Mouse (Mus musculus): ENCODE results near the gene Mov10. TPM values are rescaled to one million over a fixed set of nuclear protein-coding genes. Genes with fewer than 3 reads are reported as not detected.
"Not testable (repeated sequence)": the region's sequence is repeated elsewhere in the genome, so short reads cannot be mapped to it uniquely, and the experiment has no call there.

Mov10 gene
- polyA plus RNA-seq, 1 experiment from 2014 or later = 71.0 TPM

GRCm38 (mm10) chr3:104769135-104769534 lies 49.2 kb downstream of the Mov10 start:
- 61% methylated on average over 3 of the region's 3 CpGs for WGBS
- H3K27me3 ChIP-seq (ENCODE audit: low read depth, poor library complexity, severe bottlenecking) = peaks cover 7% of the 10 kb centered on the region; the same call in 1 of the 2 replicates

GRCm38 (mm10) chr3:104767716-104768115 lies 50.6 kb downstream of the Mov10 start:
- Histone ChIP-seq H3K4me1 (peaks cover 43% of the 10 kb centered on the region), H3K9me3 (replicated peaks) (no peaks in the 10 kb centered on the region), H3K27ac (no peak overlapping the region), H3K36me3 (no peaks in the 10 kb centered on the region), H3K4me3 (no peak overlapping the region), H3K27me3 (ENCODE audit: low read depth, poor library complexity, severe bottlenecking) (peaks cover 6% of the 10 kb centered on the region; the same call in 1 of the 2 replicates)
- DNase-seq (ENCODE audit: low spot score) = no peak
- WGBS = 82% methylated on average over 4 of the region's 4 CpGs

More at GRCm38 (mm10) chr3:104769135-104769534, 49.2 kb downstream of the Mov10 start:
- DNase-seq (ENCODE audit: low spot score) = peak; percentile 27
- peak overlapping the region; percentile 50; the same call in 1 of the 2 replicates for H3K27ac ChIP-seq
- H3K4me3 ChIP-seq = no peak overlapping the region
- no peaks in the 10 kb centered on the region for H3K9me3 ChIP-seq (replicated peaks)
- H3K36me3 ChIP-seq = no peaks in the 10 kb centered on the region
- H3K4me1 ChIP-seq = peaks cover 55% of the 10 kb centered on the region

GRCm38 (mm10) chr3:104767141-104767540 lies 51.2 kb downstream of the Mov10 start:
- no peak overlapping the region for H3K27ac ChIP-seq
- H3K4me3 ChIP-seq = no peak overlapping the region
- H3K4me1 ChIP-seq = peaks cover 37% of the 10 kb centered on the region
- H3K36me3 ChIP-seq = no peaks in the 10 kb centered on the region
- H3K9me3 ChIP-seq (replicated peaks) = no peaks in the 10 kb centered on the region
- H3K27me3 ChIP-seq (ENCODE audit: low read depth, poor library complexity, severe bottlenecking) = peaks cover 11% of the 10 kb centered on the region
- no peak for DNase-seq (ENCODE audit: low spot score)
- WGBS = 62% methylated on average over 2 of the region's 2 CpGs

- WGBS = 28% methylated on average over 4 of the region's 4 CpGs
- Histone ChIP-seq H3K36me3 (no peaks in the 10 kb centered on the region), H3K4me3 (no peak overlapping the region), H3K27me3 (ENCODE audit: low read depth, poor library complexity, severe bottlenecking) (peaks cover 30% of the 10 kb centered on the region), H3K4me1 (peaks cover 16% of the 10 kb centered on the region), H3K9me3 (replicated peaks) (no peaks in the 10 kb centered on the region), H3K27ac (no peak overlapping the region)
- DNase-seq (ENCODE audit: low spot score) = peak; percentile 57
Observed at GRCm38 (mm10) chr3:104765021-104765420, 53.3 kb downstream of the Mov10 start.

- 22% methylated on average over 20 of the region's 20 CpGs for WGBS
- not testable (repeated sequence) for DNase-seq (ENCODE audit: low spot score); H3K27ac ChIP-seq; H3K4me3 ChIP-seq; H3K4me1 ChIP-seq; H3K36me3 ChIP-seq; H3K9me3 ChIP-seq (replicated peaks)
- peaks cover 42% of the 10 kb centered on the region for H3K27me3 ChIP-seq (ENCODE audit: low read depth, poor library complexity, severe bottlenecking)
Observed at GRCm38 (mm10) chr3:104762103-104762863, 56.1 kb downstream of the Mov10 start.

- peak overlapping the region; percentile 78 for H3K27ac ChIP-seq
- H3K4me3 ChIP-seq = peak overlapping the region; percentile 53
- H3K9me3 ChIP-seq (replicated peaks) = no peaks in the 10 kb centered on the region
- peak; percentile 29 for DNase-seq (ENCODE audit: low spot score)
- 13% methylated on average over 5 of the region's 5 CpGs for WGBS
- H3K36me3 ChIP-seq = no peaks in the 10 kb centered on the region
- H3K4me1 ChIP-seq = peaks cover 11% of the 10 kb centered on the region
- H3K27me3 ChIP-seq (ENCODE audit: low read depth, poor library complexity, severe bottlenecking) = peaks cover 52% of the 10 kb centered on the region
Observed at GRCm38 (mm10) chr3:104758869-104759268, 59.5 kb downstream of the Mov10 start.

GRCm38 (mm10) chr3:104758406-104758805 lies 60.0 kb downstream of the Mov10 start:
- H3K9me3 ChIP-seq (replicated peaks) = no peaks in the 10 kb centered on the region
- peak overlapping the region; percentile 53 for H3K4me3 ChIP-seq
- whole genome bisulfite sequencing = 2% methylated on average over 27 of the region's 27 CpGs
- H3K4me1 ChIP-seq = peaks cover 11% of the 10 kb centered on the region
- DNase-seq (ENCODE audit: low spot score) = peak; percentile 94
- H3K27me3 ChIP-seq (ENCODE audit: low read depth, poor library complexity, severe bottlenecking) = peaks cover 56% of the 10 kb centered on the region
- no peaks in the 10 kb centered on the region for H3K36me3 ChIP-seq
- peak overlapping the region; percentile 78 for H3K27ac ChIP-seq

- not testable (repeated sequence) for H3K4me1 ChIP-seq; H3K36me3 ChIP-seq; H3K9me3 ChIP-seq (replicated peaks); H3K27ac ChIP-seq
- Histone ChIP-seq H3K27me3 (ENCODE audit: low read depth, poor library complexity, severe bottlenecking) (peaks cover 22% of the 10 kb centered on the region; the same call in 1 of the 2 replicates), H3K4me3 (peak overlapping the region; percentile 28)
- peak; percentile 60 for DNase-seq (ENCODE audit: low spot score)
- 14% methylated on average over 24 of the region's 25 CpGs for WGBS
Observed at GRCm38 (mm10) chr3:104752845-104753244, 65.5 kb downstream of the Mov10 start.

Other genes with a start within 250 kb of the Mov10 start
- gene Slc16a1, start 179.9 kb downstream of the Mov10 start, polyA plus RNA-seq (2016; fragmentation: Nextera tagmentation; extraction: Ambion mirVana) = 53.5 and 59.6 TPM in 2 replicates
- 2.5 and 3.2 TPM in 2 replicates for gene Ppm1j, start 37.5 kb downstream of the Mov10 start, polyA plus RNA-seq (2016; fragmentation: Nextera tagmentation; extraction: Ambion mirVana)
- 0.18 and 0.20 TPM in 2 replicates for gene Fam19a3, start 36.7 kb downstream of the Mov10 start, polyA plus RNA-seq (2016; fragmentation: Nextera tagmentation; extraction: Ambion mirVana)
- 132 and 145 TPM in 2 replicates for gene Rhoc, start 30.2 kb downstream of the Mov10 start, polyA plus RNA-seq (2016; fragmentation: Nextera tagmentation; extraction: Ambion mirVana)
- gene St7l, start 45.4 kb upstream of the Mov10 start, polyA plus RNA-seq (2016; fragmentation: Nextera tagmentation; extraction: Ambion mirVana) = 25.8 and 31.0 TPM in 2 replicates
- gene Capza1, start 45.9 kb upstream of the Mov10 start, polyA plus RNA-seq (2016; fragmentation: Nextera tagmentation; extraction: Ambion mirVana) = 188 and 200 TPM in 2 replicates
- gene Wnt2b, start 143.4 kb upstream of the Mov10 start, polyA plus RNA-seq (2016; fragmentation: Nextera tagmentation; extraction: Ambion mirVana) = 0.28 and 0.39 TPM in 2 replicates
- 40.5 and 50.1 TPM in 2 replicates for gene Cttnbp2nl, start 234.6 kb upstream of the Mov10 start, polyA plus RNA-seq (2016; fragmentation: Nextera tagmentation; extraction: Ambion mirVana)
- not detected in 2 replicates for gene 4930564D02Rik, start 248.3 kb upstream of the Mov10 start, polyA plus RNA-seq (2016; fragmentation: Nextera tagmentation; extraction: Ambion mirVana)

Measured in limb, embryonic 10.5 days (tissue).